Mouse (Mus musculus) testis, adult 2 months (tissue): Measurements from ENCODE around the gene Csad.

ENCODE experiments used
- CTCF ChIP-seq: fragments of 200-500 bp; IDR thresholded peaks from 2 replicates; pipeline ENCODE4 v1.5.1; 2012; ENCODE audit warnings: low read depth, mild to moderate bottlenecking, inconsistent platforms, low read length, moderate library complexity; ENCODE audit not compliant: control insufficient read depth, insufficient read depth, insufficient replicate concordance
- POLR2A ChIP-seq: fragments of 200-500 bp; IDR thresholded peaks from 2 replicates; pipeline ENCODE4 v1.6.1; 2012; ENCODE audit warnings: low read depth, mild to moderate bottlenecking, inconsistent platforms, low read length, moderate library complexity; ENCODE audit not compliant: control insufficient read depth

DNA sequence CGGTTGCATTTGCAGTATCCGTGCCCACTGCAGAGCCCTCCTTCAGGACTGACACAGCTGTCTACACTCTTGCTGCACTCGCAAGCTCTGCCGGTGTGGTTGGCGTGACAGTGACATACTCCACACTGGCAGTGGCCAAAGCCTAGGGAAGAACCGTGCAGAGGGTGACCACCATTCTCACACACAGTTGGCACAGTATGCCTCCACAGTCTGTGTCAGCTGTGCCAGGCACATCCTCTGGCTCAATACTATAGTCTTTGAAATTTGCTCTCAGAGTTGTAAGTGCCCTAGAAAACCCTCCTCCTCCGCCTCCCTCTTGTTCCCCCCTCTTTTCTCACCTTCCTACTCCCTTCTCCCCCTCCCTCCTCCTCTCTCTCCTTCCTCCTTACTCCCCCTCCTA is 12.8 kb upstream of the Csad start:
- TF ChIP-seq CTCF (no peak), POLR2A (no peak)
